Mouse (Mus musculus): Measurements from ENCODE around the gene 5730522E02Rik.

GRCm38 (mm10) chr11:25838451-25838850 is 372.1 kb downstream of the 5730522E02Rik start:
- TF ChIP-seq POLR2A (IDR thresholded peaks at IDR 0.05; ENCODE audit: insufficient read length, low read depth) (no peak), MAX (IDR thresholded peaks at IDR 0.05; ENCODE audit: low read depth) (no peak), E2F4 (IDR thresholded peaks at IDR 0.05; ENCODE audit: insufficient read depth) (no peak)

Data from myocyte (in vitro differentiated cells).